Mouse (Mus musculus) CH12.LX (cell line): ENCODE results near the gene Sec14l5. TPM values are rescaled to one million over a fixed set of nuclear protein-coding genes. Genes with fewer than 3 reads are reported as not detected.

Experiments
- DNase-seq: peaks from one replicate; pipeline ENCODE4 v3.0.0-alpha.2; 2013; ENCODE audit errors: extremely low read depth
- H3K27ac ChIP-seq: 2 replicates; pipeline ENCODE4 v1.5.1; 2012; ENCODE audit warnings: low read depth, mild to moderate bottlenecking, control low read depth, moderate library complexity; ENCODE audit not compliant: insufficient read depth
- H3K27me3 ChIP-seq: replicated peaks from 2 replicates; pipeline ENCODE3; 2012; ENCODE audit warnings: inconsistent platforms
- H3K36me3 ChIP-seq, 2 experiments: replicated peaks in 1 of 2; 2 replicates each; pipeline versions ENCODE3 to v1.6.1; 2012; ENCODE audit warnings: inconsistent platforms in 1 of 2, low read length in 1 of 2, mild to moderate bottlenecking in 1 of 2, mixed read lengths in 1 of 2, moderate library complexity in 1 of 2; ENCODE audit not compliant: control insufficient read depth in 1 of 2, insufficient read depth in 1 of 2
- H3K4me1 ChIP-seq, 2 experiments: 2 replicates each; pipeline ENCODE4 v1.6.1; 2012; ENCODE audit warnings: inconsistent platforms in 1 of 2, moderate library complexity in 1 of 2; ENCODE audit not compliant: insufficient read depth in 2 of 2, control insufficient read depth in 1 of 2
- H3K4me2 ChIP-seq: 2 replicates; pipeline ENCODE4 v1.6.1; 2012; ENCODE audit warnings: low read depth, mild to moderate bottlenecking, control low read depth; ENCODE audit not compliant: poor library complexity, insufficient read depth, severe bottlenecking
- H3K4me3 ChIP-seq, 3 experiments: fragments of 150-350 bp in 1 of 3; sonication (generic) in 1 of 3; replicated peaks in 1 of 3; 2 replicates each; pipeline versions ENCODE3 to v1.5.1; 2011 to 2012; ENCODE audit warnings: low read depth in 2 of 3, low read length in 2 of 3, mild to moderate bottlenecking in 2 of 3, moderate library complexity in 2 of 3, control low read depth in 1 of 3, improper control_type of control experiment in 1 of 3, inconsistent platforms in 1 of 3, mixed read lengths in 1 of 3; ENCODE audit not compliant: poor library complexity in 1 of 3
- H3K79me2 ChIP-seq: replicated peaks from 2 replicates; pipeline ENCODE4 v1.6.1; 2012; ENCODE audit warnings: mild to moderate bottlenecking, moderate library complexity; ENCODE audit not compliant: control insufficient read depth, poor library complexity, insufficient read depth, severe bottlenecking; ENCODE audit errors: extremely low read depth
- H3K9ac ChIP-seq: 2 replicates; pipeline ENCODE4 v1.6.1; 2012; ENCODE audit warnings: low read depth, mild to moderate bottlenecking, control low read depth, moderate library complexity; ENCODE audit not compliant: insufficient read depth
- H3K9me3 ChIP-seq: replicated peaks from 2 replicates; pipeline ENCODE3; 2012; ENCODE audit warnings: low read length, inconsistent platforms, mixed read lengths
- BHLHE40 ChIP-seq: IDR thresholded peaks from 2 replicates; pipeline ENCODE4 v1.6.1; 2011; ENCODE audit warnings: mild to moderate bottlenecking, low read depth, low read length, improper control_type of control experiment
- CHD1 ChIP-seq: IDR thresholded peaks from 2 replicates; pipeline ENCODE4 v1.6.1; 2012; ENCODE audit warnings: low read depth, low read length, improper control_type of control experiment, inconsistent platforms
- CTCF ChIP-seq, 2 experiments: IDR thresholded peaks in 1 of 2; conservative IDR thresholded peaks in 1 of 2; 2 replicates each; pipeline ENCODE4 v1.5.1; 2011 to 2012; ENCODE audit warnings: low read depth in 2 of 2, low read length in 2 of 2, improper control_type of control experiment in 1 of 2, inconsistent platforms in 1 of 2, mild to moderate bottlenecking in 1 of 2, moderate library complexity in 1 of 2
- ELF1 ChIP-seq: IDR thresholded peaks from 2 replicates; pipeline ENCODE4 v1.6.1; 2014; ENCODE audit warnings: low read depth, mild to moderate bottlenecking, inconsistent platforms, low read length, improper control_type of control experiment
- ETS1 ChIP-seq: conservative IDR thresholded peaks from 2 replicates; pipeline ENCODE4 v1.6.1; 2012; ENCODE audit warnings: low read depth, mild to moderate bottlenecking, inconsistent platforms, low read length, improper control_type of control experiment, moderate library complexity
- GABPA ChIP-seq: IDR thresholded peaks from 2 replicates; pipeline ENCODE4 v1.6.1; 2012; ENCODE audit warnings: low read depth, low read length, improper control_type of control experiment, inconsistent platforms; ENCODE audit not compliant: insufficient replicate concordance
- HCFC1 ChIP-seq: IDR thresholded peaks from 2 replicates; pipeline ENCODE4 v1.6.1; 2012; ENCODE audit warnings: low read depth, mild to moderate bottlenecking, inconsistent platforms, low read length, improper control_type of control experiment
- IRF4 ChIP-seq: IDR thresholded peaks from 2 replicates; pipeline ENCODE4 v1.6.1; 2014; ENCODE audit warnings: low read depth, mild to moderate bottlenecking, inconsistent platforms, low read length, improper control_type of control experiment
- JUN ChIP-seq: IDR thresholded peaks from 2 replicates; pipeline ENCODE4 v1.6.1; 2011; ENCODE audit warnings: low read depth, mild to moderate bottlenecking, low read length, improper control_type of control experiment, moderate library complexity; ENCODE audit not compliant: insufficient read depth
- KAT2A ChIP-seq: IDR thresholded peaks from 2 replicates; pipeline ENCODE4 v1.6.1; 2012; ENCODE audit warnings: low read length, improper control_type of control experiment, inconsistent platforms; ENCODE audit not compliant: insufficient replicate concordance
- MAX ChIP-seq: IDR thresholded peaks from 2 replicates; pipeline ENCODE4 v1.6.1; 2011; ENCODE audit warnings: low read length, improper control_type of control experiment
- MEF2A ChIP-seq: IDR thresholded peaks from 2 replicates; pipeline ENCODE4 v1.6.1; 2014; ENCODE audit warnings: low read depth, mild to moderate bottlenecking, inconsistent platforms, low read length, improper control_type of control experiment, borderline replicate concordance
- MXI1 ChIP-seq: IDR thresholded peaks from 2 replicates; pipeline ENCODE4 v1.6.1; 2011; ENCODE audit warnings: mild to moderate bottlenecking, low read depth, low read length, improper control_type of control experiment
- MYC ChIP-seq: IDR thresholded peaks from 2 replicates; pipeline ENCODE4 v1.6.1; 2011; ENCODE audit warnings: low read depth, mild to moderate bottlenecking, improper control_type of control experiment, low read length
- NRF1 ChIP-seq: IDR thresholded peaks from 2 replicates; pipeline ENCODE4 v1.6.1; 2014; ENCODE audit warnings: low read depth, mild to moderate bottlenecking, inconsistent platforms, low read length, improper control_type of control experiment, moderate library complexity
- POLR2A ChIP-seq: IDR thresholded peaks from 2 replicates; pipeline ENCODE4 v1.6.1; 2011; ENCODE audit warnings: low read depth, mild to moderate bottlenecking, improper control_type of control experiment, low read length
- POLR2AphosphoS2 ChIP-seq: IDR thresholded peaks from 2 replicates; pipeline ENCODE4 v1.6.1; 2011; ENCODE audit warnings: low read depth, low read length, improper control_type of control experiment
- RAD21 ChIP-seq: IDR thresholded peaks from 2 replicates; pipeline ENCODE4 v1.6.1; 2011; ENCODE audit warnings: low read depth, mild to moderate bottlenecking, low read length, improper control_type of control experiment, moderate library complexity
- RCOR1 ChIP-seq: conservative IDR thresholded peaks from 2 replicates; pipeline ENCODE4 v1.6.1; 2012; ENCODE audit warnings: low read depth, mild to moderate bottlenecking, inconsistent platforms, low read length, improper control_type of control experiment
- SIN3A ChIP-seq: IDR thresholded peaks from 2 replicates; pipeline ENCODE4 v1.6.1; 2012; ENCODE audit warnings: low read length, improper control_type of control experiment, inconsistent platforms
- SMC3 ChIP-seq: IDR thresholded peaks from 2 replicates; pipeline ENCODE4 v1.6.1; 2011; ENCODE audit warnings: low read depth, low read length, improper control_type of control experiment
- TCF12 ChIP-seq: IDR thresholded peaks from 2 replicates; pipeline ENCODE4 v1.6.1; 2014; ENCODE audit warnings: low read depth, mild to moderate bottlenecking, inconsistent platforms, low read length, improper control_type of control experiment
- UBTF ChIP-seq: IDR thresholded peaks from 2 replicates; pipeline ENCODE4 v1.6.1; 2012; ENCODE audit warnings: low read depth, mild to moderate bottlenecking, inconsistent platforms, low read length, improper control_type of control experiment, moderate library complexity
- USF1 ChIP-seq: IDR thresholded peaks from 2 replicates; pipeline ENCODE4 v1.6.1; 2014; ENCODE audit warnings: low read depth, mild to moderate bottlenecking, inconsistent platforms, low read length, improper control_type of control experiment
- ZKSCAN1 ChIP-seq: IDR thresholded peaks from 2 replicates; pipeline ENCODE4 v1.6.1; 2012; ENCODE audit warnings: low read depth, inconsistent platforms, low read length, improper control_type of control experiment, borderline replicate concordance
- ZMIZ1 ChIP-seq: IDR thresholded peaks from 2 replicates; pipeline ENCODE4 v1.6.1; 2012; ENCODE audit warnings: low read depth, mild to moderate bottlenecking, inconsistent platforms, low read length, improper control_type of control experiment
- dilution Hi-C: fragments of 300-500 bp; cut with MboI; formaldehyde crosslinking; loops from 2 replicates; pipeline ENCODE4 v1.14.3; 2020; ENCODE audit warnings: low sequenced_read_pairs; ENCODE audit not compliant: extremely low pct_unique_long_range_greater_than_20kb, extremely low pct_ligation_motif_present
- in situ Hi-C: fragments of 300-500 bp; cut with MboI; formaldehyde crosslinking; loops from 3 replicates; pipeline ENCODE4 v1.14.3; 2019; ENCODE audit warnings: low sequenced_read_pairs, low pct_ligation_motif_present, low pct_unique_long_range_greater_than_20kb, mixed read lengths
- polyA plus RNA-seq: library from polyadenylated mRNA; unstranded; fragments of >175 nt; gene quantifications from 2 replicates; pipeline ENCODE4 v1.2.1, GENCODE M21; 2012; ENCODE audit warnings: low read depth; ENCODE audit not compliant: insufficient read length
- total RNA-seq, 2 experiments: library from RNA; depleted of rRNA; stranded (reverse); fragments of 300-350 nt in 1 of 2; fragments of >200 nt in 1 of 2; gene quantifications; 2 replicates each; pipeline ENCODE4 v1.2.3; 2012 to 2014

Sec14l5 gene
- total and polyA plus RNA-seq, 3 experiments = 0.13 TPM; not detected in 2

DNA sequence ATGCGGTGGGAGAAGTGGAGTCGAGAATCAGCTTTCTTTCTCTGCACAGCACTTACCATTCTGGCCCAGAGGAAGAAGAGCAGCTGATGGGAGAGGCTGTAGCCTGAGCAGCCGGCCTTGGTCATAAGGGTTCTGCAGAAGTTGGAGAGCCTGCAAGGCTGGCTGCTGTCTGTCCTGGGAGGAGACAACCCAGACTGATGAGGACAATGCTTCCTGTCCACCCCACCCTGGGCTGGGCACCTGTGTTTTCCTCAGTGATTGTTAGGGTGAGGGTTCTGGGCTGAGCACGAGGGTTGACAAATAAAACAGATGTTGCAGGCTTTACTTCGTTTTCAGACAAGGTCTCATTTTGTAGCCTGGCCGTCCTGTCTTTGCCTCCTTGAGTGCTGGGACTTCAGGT, 69.8 kb downstream of the Sec14l5 start:
- in situ Hi-C loops (no loop called here), dilution Hi-C loops (no loop called here)
- no peaks in the 10 kb centered on the region for H3K9me3 ChIP-seq

DNA sequence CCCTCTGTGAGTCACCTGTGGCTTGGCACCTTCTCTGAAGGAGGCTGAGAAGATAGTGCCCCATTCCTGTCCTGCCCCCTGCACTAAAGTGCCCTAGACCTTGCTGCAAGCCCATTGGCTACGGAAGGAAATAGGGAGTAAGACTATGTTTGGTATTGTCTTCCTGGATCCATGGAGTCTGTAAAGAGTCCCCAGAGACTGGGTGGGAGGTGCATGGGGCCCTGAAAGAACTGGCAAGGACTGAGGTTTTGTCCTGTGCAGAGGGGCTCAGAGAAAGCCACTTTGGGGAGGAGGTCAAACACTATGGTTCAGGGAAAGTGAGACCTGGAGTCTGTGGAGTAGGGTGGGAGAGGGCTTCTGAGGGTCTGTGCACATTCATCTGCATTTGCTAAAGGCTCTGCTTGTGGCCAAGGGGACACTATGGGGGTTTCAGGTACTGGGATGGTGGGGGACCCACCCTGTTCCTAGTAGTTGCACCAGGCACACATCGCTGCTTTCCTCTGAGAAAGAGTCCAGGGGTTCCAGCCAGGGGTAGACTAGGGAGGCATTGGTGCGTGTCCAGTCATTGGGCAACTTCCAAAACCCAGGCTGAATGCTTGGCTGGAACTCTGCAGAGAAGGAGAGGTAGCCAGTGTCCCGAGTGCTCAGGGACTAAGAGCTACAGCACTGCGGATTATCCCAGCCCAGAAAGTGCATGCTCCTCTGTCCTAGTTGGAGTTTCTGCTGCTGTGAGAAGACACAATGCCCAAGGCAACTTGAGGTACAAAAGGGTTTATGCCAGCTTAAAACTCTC, 70.6 kb downstream of the Sec14l5 start:
- no peaks in the 10 kb centered on the region for H3K4me1 ChIP-seq
- TF ChIP-seq ELF1 (no peak), USF1 (no peak), KAT2A (no peak), MYC (no peak), POLR2A (no peak), CTCF (conservative IDR thresholded peaks at IDR 0.05 in 1 of 2, IDR thresholded peaks at IDR 0.05 in 1 of 2; ENCODE audit: low read depth in 2 of 2, low read length in 2 of 2) (no peak), MEF2A (no peak), BHLHE40 (no peak), POLR2AphosphoS2 (no peak), CHD1 (no peak), ZKSCAN1 (no peak), SMC3 (no peak), ETS1 (no peak), RAD21 (no peak)
- TF ChIP-seq, all 38 proteins: peak for 0
- H3K79me2 ChIP-seq = no peaks in the 10 kb centered on the region
- H3K36me3 ChIP-seq = no peaks in the 10 kb centered on the region
- H3K4me3 ChIP-seq = no peak overlapping the region
- no peaks in the 10 kb centered on the region for H3K9me3 ChIP-seq
- no peak overlapping the region for H3K27ac ChIP-seq
- H3K4me2 ChIP-seq = no peak overlapping the region
- DNase-seq = no peak
- dilution Hi-C loops (no loop called here), in situ Hi-C loops (no loop called here)
- no peak overlapping the region for H3K9ac ChIP-seq
- H3K27me3 ChIP-seq = peaks cover 53% of the 10 kb centered on the region

More for the DNA sequence above, 69.8 kb downstream of the Sec14l5 start:
- Histone ChIP-seq H3K9ac (no peak overlapping the region), H3K79me2 (no peaks in the 10 kb centered on the region), H3K27me3 (peaks cover 45% of the 10 kb centered on the region), H3K4me2 (no peak overlapping the region), H3K4me3 (no peak overlapping the region), H3K36me3 (no peaks in the 10 kb centered on the region), H3K27ac (no peak overlapping the region), H3K4me1 (no peaks in the 10 kb centered on the region)
- no peak for DNase-seq
- TF ChIP-seq TCF12 = no peak
- no peak for TF ChIP-seq MXI1
- no peak for TF ChIP-seq SMC3
- no peak for TF ChIP-seq GABPA
- no peak for TF ChIP-seq MEF2A
- no peak for TF ChIP-seq CHD1
- no peak for TF ChIP-seq NRF1
- TF ChIP-seq RCOR1 = no peak
- no peak for TF ChIP-seq USF1
- TF ChIP-seq ZMIZ1 = no peak
- TF ChIP-seq HCFC1 = no peak
- TF ChIP-seq ZKSCAN1 = no peak
- TF ChIP-seq SIN3A = no peak
- TF ChIP-seq MYC = no peak
- TF ChIP-seq JUN = no peak
- TF ChIP-seq MAX = no peak
- no peak for TF ChIP-seq ETS1
- TF ChIP-seq IRF4 = no peak
- no peak for TF ChIP-seq RAD21
- no peak for TF ChIP-seq UBTF
